Mouse (Mus musculus) cortical plate, adult 2 months (tissue): ENCODE measurements around the gene Cit. TPM values are rescaled to one million over a fixed set of nuclear protein-coding genes. Genes with fewer than 3 reads are reported as not detected.

Experiments used
- H3K27ac ChIP-seq: fragments of 200-500 bp; 2 replicates; pipeline ENCODE4 v1.5.1; 2012; ENCODE audit warnings: low read length, control low read depth, inconsistent platforms; ENCODE audit not compliant: insufficient read depth
- H3K4me1 ChIP-seq: fragments of 200-500 bp; 2 replicates; pipeline ENCODE4 v1.6.1; 2011; ENCODE audit warnings: low read length; ENCODE audit not compliant: control insufficient read depth, insufficient read depth
- H3K4me3 ChIP-seq: fragments of 200-500 bp; 2 replicates; pipeline ENCODE4 v1.5.1; 2011; ENCODE audit warnings: mild to moderate bottlenecking, low read length, control low read depth; ENCODE audit not compliant: insufficient read depth
- CTCF ChIP-seq: fragments of 200-500 bp; IDR thresholded peaks from 2 replicates; pipeline ENCODE4 v1.5.1; 2011; ENCODE audit warnings: mild to moderate bottlenecking, control low read depth, low read length; ENCODE audit not compliant: insufficient read depth; ENCODE audit errors: extremely low read depth
- POLR2A ChIP-seq: fragments of 200-500 bp; IDR thresholded peaks from 2 replicates; pipeline ENCODE4 v1.6.1; 2011; ENCODE audit warnings: mild to moderate bottlenecking, low read length, control low read depth; ENCODE audit not compliant: insufficient read depth; ENCODE audit errors: extremely low read depth
- polyA plus RNA-seq: library from polyadenylated mRNA; depleted of rRNA; stranded (reverse); fragments of >200 nt; gene quantifications from 2 replicates; pipeline ENCODE4 v1.2.3, GENCODE M21; 2012

The Cit gene
- polyA plus RNA-seq, 1 experiment, result 75.4 TPM

DNA sequence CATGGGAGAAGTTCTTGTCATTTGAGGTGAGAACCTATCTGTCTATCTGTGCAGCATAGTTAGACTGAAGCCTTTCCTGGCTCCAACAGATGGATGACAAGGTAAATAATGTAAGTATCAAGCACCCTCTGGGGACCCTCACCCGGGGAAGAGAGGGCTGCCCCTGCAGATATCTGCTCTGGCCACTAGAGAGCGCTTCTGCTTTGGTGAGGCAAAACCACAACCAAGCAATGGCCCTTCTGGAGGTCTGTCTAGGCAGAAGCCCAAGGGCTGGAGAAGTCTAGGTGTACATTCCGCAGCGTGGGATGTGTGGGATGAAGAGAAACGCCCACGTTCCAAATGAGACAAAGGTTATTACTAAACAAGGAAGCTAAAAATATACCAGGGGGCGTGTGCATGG is 9.8 kb upstream of the Cit start:
- TF ChIP-seq CTCF, result peak; percentile 41
- no peak for TF ChIP-seq POLR2A
- Histone ChIP-seq H3K4me1 (no peaks in the 10 kb centered on the region), H3K4me3 (no peak overlapping the region), H3K27ac (no peak overlapping the region)

DNA sequence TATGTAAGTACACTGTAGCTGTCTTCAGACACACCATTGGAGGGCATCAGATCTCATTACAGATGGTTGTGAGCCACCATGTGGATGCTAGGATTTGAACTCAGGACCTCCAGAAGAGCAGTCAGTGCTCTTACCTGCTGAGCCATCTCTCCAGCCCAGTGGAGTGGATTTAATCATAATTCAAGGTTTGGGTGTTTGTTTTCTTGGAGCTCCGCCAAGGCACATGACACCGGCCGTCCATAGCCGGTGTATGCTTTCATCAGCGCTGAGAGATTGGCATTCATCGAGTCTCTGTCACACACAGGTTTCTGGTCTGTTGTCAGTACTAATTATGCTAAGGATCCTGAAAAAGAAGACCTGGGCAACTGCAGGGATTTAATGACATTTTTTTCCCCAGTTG is 7.0 kb upstream of the Cit start:
- H3K4me3 ChIP-seq, result no peak overlapping the region
- no peak overlapping the region for H3K27ac ChIP-seq
- TF ChIP-seq CTCF (no peak), POLR2A (no peak)
- no peaks in the 10 kb centered on the region for H3K4me1 ChIP-seq

DNA sequence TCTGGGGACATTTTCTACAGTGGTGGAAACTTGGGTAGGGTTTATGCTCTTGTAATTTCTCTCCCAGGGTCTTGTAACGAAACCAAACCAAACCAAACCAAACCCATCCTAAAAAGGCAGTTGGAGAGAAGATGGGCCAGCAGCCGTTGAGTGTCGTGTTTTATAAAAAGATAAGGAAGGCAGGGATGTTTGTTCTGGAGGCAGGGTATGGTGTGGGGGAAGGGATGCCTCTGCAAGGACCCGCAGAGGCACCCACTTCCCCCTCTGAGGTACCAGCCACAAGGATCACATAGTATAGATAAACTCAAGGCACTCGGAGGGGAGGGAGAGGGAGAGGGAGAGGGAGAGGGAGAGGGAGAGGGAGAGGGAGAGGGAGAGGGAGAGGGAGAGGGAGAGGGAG is 4.6 kb upstream of the Cit start:
- Histone ChIP-seq H3K4me1 (peaks cover 3% of the 10 kb centered on the region; the same call in 1 of the 2 replicates), H3K27ac (no peak overlapping the region), H3K4me3 (no peak overlapping the region)
- TF ChIP-seq POLR2A (no peak), CTCF (no peak)

DNA sequence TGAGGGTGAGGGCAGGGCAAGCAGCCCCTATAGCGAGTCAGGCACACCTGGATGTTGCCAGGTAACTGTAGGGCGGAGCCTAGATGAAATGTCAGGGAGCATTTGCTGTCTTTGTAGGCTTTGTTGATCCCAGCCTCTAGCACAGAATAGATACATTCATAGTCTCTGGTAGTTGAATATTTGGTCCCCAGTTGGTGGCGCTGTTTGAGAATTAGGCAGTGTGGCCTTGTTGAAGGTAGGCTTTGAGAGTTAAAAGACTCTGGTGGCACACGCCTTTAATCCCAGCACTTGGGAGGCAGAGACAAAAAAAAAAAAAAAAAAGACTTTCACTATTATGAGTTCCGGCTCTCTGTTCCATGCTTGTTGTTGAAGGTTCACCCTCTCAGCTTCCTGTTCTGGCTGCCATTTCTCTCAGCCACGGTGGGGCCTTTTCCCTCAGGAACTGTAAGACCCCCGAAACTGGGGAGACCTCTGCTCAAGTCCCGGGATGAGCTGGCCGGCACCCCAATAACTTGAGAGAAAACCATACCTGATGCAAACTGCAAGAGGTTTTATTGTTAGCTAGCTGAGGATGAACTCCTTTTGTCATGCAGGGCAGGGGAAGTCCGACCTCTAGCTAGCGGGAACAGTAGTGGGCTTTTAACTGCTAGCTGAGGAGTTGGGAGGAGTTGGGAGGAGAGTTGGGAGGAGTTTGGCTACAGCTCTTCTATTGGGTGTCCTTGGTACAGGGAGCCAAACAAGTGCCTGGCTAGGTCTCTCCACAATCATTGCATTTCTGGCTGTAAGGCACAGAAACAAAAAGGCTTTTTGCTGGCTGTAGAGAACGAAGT is 3.9 kb upstream of the Cit start:
- H3K4me1 ChIP-seq, result peaks cover 3% of the 10 kb centered on the region; the same call in 1 of the 2 replicates
- TF ChIP-seq POLR2A (no peak), CTCF (no peak)
- no peak overlapping the region for H3K4me3 ChIP-seq
- H3K27ac ChIP-seq, result no peak overlapping the region

DNA sequence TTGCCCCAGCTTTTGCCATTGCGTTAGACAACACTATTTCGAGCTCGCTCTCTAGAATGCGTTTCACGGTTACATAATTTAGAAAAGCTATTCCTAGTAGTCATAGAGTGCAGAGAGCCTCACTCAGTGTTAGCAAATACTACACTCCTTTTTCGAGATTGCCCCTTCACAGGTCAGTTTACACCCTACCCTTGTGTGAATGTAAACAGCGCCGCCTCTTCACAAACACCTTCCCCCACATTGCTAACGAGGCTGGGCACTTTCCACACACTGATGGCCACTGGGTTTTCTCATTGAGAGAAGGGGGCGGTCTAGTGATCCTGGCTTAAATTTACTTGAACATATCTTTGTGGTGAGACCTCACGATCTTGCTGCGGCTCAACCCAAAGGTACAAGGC is 711 bp upstream of the Cit start:
- Histone ChIP-seq H3K4me3 (peak overlapping the region; percentile 35), H3K27ac (no peak overlapping the region), H3K4me1 (peaks cover 4% of the 10 kb centered on the region)
- no peak for TF ChIP-seq CTCF
- no peak for TF ChIP-seq POLR2A

DNA sequence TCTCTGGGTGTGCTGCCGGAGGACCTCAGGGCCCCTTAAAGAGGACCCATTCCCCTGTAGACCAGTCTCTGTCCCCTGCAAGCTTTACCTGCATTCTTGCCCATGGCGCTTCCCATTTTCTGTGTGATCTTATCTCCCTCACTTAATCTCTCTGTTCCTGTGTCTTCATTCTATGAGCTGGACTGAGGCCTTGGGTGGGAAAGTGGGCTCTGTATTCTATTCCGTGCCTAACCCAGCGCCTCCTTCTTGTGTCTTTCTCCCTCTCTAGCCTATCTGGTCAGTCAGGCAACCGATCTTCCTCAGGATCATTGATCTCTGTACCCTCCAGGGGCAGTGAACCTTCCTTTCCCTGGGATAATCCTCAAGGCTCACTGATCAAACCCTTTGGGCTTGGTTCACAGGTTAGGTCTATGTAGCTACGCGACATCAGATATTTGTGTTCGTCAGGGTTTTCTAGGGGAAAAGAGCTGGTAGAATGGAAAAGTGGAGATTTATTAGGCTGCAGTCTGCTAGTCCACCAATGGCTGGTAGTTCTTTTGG is 627 bp downstream of the Cit start:
- H3K4me3 ChIP-seq, result no peak overlapping the region
- H3K4me1 ChIP-seq, result peaks cover 4% of the 10 kb centered on the region
- H3K27ac ChIP-seq, result no peak overlapping the region
- no peak for TF ChIP-seq CTCF
- TF ChIP-seq POLR2A, result no peak

DNA sequence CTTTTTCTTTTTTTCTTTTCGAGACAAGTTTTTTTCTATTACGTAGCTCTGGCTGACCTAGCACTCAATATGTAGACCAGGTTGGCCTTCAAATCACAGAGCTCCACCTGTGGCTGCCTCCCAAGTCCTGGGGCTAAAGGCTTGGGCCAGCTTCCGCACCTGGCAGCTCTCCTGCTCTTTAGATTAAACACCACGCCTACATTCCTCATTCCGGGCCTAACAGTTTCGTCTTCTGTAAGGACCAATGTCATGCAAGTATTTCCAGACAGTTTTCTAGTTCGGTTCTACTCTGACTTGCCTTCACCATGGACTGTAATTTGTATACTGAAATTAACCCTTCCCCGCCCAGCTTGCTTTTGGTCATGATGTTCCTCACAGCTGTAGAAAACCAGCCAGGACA is 2.1 kb downstream of the Cit start:
- H3K4me3 ChIP-seq, result no peak overlapping the region
- H3K27ac ChIP-seq, result no peak overlapping the region
- H3K4me1 ChIP-seq, result peaks cover 4% of the 10 kb centered on the region
- TF ChIP-seq CTCF (no peak), POLR2A (no peak)

DNA sequence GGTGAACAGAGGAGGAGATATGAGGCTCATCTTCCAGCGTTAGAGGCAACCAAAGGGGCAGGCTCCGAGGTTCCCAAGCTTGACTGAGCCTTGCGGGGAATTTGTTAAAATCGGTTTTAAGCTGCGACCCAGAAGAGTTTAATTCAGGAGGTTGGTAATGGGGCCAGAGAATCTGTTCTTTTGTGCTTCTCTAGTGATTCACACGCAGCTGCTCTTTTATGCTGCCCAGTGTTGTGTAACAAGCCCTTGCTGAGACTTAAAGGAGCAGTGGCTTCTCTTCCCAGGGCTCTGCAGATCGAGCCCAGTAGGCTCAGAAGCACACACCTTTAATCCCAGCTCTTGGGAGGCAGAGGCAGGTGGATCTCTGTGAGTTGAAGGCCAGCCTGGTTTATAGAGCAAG is 3.4 kb downstream of the Cit start:
- no peak overlapping the region for H3K27ac ChIP-seq

DNA sequence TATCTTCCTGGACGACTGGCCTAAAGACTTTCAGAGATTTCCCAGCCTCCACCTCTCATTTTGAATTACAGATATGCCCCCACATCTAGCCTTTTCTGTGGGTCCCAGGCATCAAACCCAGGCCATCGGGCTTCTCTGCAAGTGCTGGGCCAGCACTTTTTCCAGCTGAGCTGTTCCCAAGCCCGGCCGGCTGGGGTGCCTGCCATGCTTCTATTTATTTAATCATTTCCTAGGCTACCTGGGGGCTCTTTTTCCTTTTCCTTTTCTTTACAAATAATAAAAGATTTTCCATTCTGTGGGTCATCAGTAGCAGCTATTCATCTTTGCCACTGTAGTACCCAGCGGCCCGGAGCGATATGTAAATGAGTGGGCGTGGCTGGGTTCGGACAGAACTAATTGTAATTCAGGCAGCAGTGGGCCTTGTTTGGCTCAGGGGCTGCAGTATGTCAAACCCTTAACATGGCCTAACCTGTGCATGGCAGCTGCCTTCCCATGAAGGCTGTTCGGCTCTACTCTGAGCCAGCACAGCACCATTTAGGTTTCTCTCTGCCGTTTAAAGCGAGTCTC is 4.3 kb downstream of the Cit start:
- Histone ChIP-seq H3K4me1 (peaks cover 1% of the 10 kb centered on the region), H3K27ac (no peak overlapping the region), H3K4me3 (no peak overlapping the region)
- TF ChIP-seq CTCF (no peak), POLR2A (no peak)

More for the DNA sequence above, 3.4 kb downstream of the Cit start:
- TF ChIP-seq CTCF, result no peak
- no peak for TF ChIP-seq POLR2A
- no peak overlapping the region for H3K4me3 ChIP-seq
- H3K4me1 ChIP-seq, result peaks cover 4% of the 10 kb centered on the region

DNA sequence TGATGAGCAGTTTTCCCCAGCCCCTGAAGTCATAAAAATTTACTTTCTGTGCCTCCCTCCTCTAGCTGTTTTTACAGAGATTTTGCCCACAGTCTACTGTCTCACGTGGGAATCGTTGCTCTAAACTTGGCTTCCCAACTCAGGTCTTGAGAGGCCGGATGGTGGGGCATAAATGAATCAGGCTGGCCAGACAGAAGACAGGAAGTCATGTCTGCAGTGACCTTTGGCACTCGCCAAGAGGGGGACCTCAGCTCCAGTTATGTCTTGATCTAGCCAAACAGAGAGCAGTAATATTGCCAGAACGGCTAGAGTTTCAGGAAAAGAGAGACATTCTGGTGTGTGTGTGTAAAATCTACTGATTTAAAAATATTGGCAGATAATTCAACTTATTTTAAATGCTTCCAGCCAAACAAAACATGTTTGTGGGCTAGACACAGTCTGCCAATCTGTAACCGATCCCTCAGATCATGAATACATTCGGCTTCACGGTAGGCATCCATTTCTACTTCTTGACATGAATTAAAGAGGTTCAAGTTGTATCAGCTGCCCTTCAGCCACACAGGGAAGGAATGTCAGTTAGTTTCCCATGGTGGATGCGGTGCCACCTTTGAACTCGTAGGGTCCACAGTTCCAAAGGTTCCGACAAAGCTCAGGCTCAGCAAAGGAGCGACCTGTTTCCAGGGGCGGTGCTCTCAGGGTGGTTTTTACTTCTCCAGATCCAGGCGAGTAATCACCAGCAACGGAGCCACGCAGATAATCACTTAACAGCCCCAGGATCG is 5.4 kb downstream of the Cit start:
- Histone ChIP-seq H3K4me3 (no peak overlapping the region), H3K27ac (no peak overlapping the region), H3K4me1 (peaks cover 1% of the 10 kb centered on the region; the same call in 1 of the 2 replicates)
- TF ChIP-seq POLR2A (no peak), CTCF (no peak)
